Mouse (Mus musculus): ENCODE data around the gene Tubgcp2. TPM values are rescaled to one million over a fixed set of nuclear protein-coding genes. Genes with fewer than 3 reads are reported as not detected.

Gene Tubgcp2
- polyA plus RNA-seq, 1 experiment = 51.4 TPM

DNA sequence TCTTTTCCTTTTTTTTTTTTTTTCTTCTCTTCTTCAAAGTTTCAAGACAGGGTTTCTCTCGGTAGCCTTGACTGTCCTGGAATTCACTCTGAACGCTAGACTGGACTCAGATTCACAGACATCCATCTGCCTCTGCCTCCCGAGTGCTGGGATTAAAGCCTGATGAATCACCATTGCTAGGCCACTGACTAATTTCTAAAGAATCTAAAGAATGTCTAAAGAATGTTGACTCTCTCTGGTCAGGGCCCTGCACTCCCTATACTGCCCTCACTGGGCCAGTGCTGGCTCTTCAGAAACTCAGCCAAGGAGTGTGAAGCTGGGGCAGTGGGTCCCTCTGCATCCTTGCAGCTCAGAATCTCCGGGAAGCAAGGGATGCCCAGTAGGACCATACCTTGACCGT, 61.0 kb downstream of the Tubgcp2 start:
- WGBS = 58% methylated on average over 5 of the region's 5 CpGs
- Histone ChIP-seq H3K4me3 (replicated peaks; ENCODE audit: insufficient read depth, low read depth, low read length) (no peak overlapping the region), H3K27me3 (ENCODE audit: control insufficient read depth, insufficient read depth, low read length) (no peaks in the 10 kb centered on the region), H3K4me1 (ENCODE audit: control insufficient read depth, insufficient read depth, low read length) (peaks cover 4% of the 10 kb centered on the region; the same call in 1 of the 2 replicates), H3K27ac (ENCODE audit: insufficient read depth, low read length) (no peak overlapping the region)
- DNase-seq = no peak
- TF ChIP-seq POLR2A (IDR thresholded peaks at IDR 0.05; ENCODE audit: borderline replicate concordance, insufficient read depth, low read length) (no peak), CTCF (IDR thresholded peaks at IDR 0.05; ENCODE audit: borderline replicate concordance, insufficient read depth, low read depth, low read length) (no peak)

DNA sequence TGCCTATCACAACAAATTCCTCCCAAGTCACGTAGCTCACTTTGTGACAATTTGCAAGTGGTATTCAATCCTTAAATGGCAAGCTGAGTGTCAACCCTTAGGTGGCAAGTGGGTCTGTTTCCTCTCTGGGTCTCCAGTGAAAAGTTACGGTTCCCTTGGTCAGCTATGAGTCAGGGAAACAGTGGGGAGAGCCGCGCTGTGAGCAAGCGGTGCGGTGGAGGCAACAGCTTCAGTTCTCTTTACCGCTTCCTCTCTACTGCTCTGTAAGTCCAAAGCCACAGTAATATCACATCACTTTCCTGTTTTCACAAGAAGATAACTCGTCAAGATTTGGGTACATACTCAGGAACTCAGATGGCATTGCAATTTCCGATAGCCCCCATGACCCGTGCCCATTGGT, 62.2 kb downstream of the Tubgcp2 start:
- 85% methylated on average over 10 of the region's 10 CpGs for WGBS
- Histone ChIP-seq H3K27me3 (ENCODE audit: control insufficient read depth, insufficient read depth, low read length) (no peaks in the 10 kb centered on the region), H3K27ac (ENCODE audit: insufficient read depth, low read length) (no peak overlapping the region), H3K4me1 (ENCODE audit: control insufficient read depth, insufficient read depth, low read length) (peaks cover 4% of the 10 kb centered on the region; the same call in 1 of the 2 replicates), H3K4me3 (replicated peaks; ENCODE audit: insufficient read depth, low read depth, low read length) (no peak overlapping the region)
- no peak for DNase-seq
- no peak for TF ChIP-seq POLR2A (IDR thresholded peaks at IDR 0.05; ENCODE audit: borderline replicate concordance, insufficient read depth, low read length)
- TF ChIP-seq CTCF (IDR thresholded peaks at IDR 0.05; ENCODE audit: borderline replicate concordance, insufficient read depth, low read depth, low read length) = no peak

DNA sequence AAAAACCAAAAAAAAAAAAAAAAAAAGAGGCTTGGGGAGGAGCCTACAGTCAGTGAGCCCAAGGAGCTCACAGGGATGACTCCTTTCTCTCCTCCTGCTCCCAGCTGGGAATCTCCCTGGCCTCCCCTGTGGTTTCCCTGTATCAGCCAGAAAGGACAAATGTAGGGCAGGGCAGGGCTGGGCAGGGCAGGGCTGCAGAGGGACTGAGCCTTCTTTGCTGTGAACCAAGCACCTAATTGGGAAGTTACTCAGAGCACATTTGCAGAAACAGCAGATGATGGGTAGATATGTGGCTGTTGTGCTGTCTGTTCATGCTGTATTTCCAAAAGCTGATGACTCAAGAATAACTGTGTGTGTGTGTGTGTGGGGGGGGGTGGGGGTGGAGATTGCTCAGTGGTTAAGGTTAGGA, 63.5 kb downstream of the Tubgcp2 start:
- no peak for DNase-seq
- Histone ChIP-seq H3K27me3 (ENCODE audit: control insufficient read depth, insufficient read depth, low read length) (no peaks in the 10 kb centered on the region), H3K27ac (ENCODE audit: insufficient read depth, low read length) (no peak overlapping the region), H3K4me1 (ENCODE audit: control insufficient read depth, insufficient read depth, low read length) (no peaks in the 10 kb centered on the region), H3K4me3 (replicated peaks; ENCODE audit: insufficient read depth, low read depth, low read length) (no peak overlapping the region)
- no peak for TF ChIP-seq CTCF (IDR thresholded peaks at IDR 0.05; ENCODE audit: borderline replicate concordance, insufficient read depth, low read depth, low read length)
- no peak for TF ChIP-seq POLR2A (IDR thresholded peaks at IDR 0.05; ENCODE audit: borderline replicate concordance, insufficient read depth, low read length)

DNA sequence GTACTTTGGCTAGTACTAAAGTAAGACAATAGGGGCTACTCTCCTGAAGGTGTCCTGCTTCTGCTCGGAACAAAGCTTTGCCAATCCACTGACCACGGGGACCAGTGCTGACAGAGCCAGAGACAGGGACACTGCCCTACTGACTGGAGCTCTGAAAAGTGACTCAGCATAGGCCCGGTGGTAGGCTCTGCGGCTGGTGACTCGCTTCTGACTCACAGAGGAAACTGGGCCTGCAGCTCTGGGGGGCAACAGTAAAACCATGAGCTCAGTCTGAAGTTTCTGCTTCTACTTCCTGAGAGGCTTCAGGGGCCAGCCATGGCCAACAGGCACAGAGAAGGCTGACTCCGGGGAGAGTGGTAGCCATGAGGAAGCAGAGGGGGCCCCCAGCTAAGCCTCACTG, 65.0 kb downstream of the Tubgcp2 start:
- H3K4me1 ChIP-seq (ENCODE audit: control insufficient read depth, insufficient read depth, low read length) = no peaks in the 10 kb centered on the region
- H3K4me3 ChIP-seq (replicated peaks; ENCODE audit: insufficient read depth, low read depth, low read length) = no peak overlapping the region
- H3K27ac ChIP-seq (ENCODE audit: insufficient read depth, low read length) = no peak overlapping the region
- 74% methylated on average over 6 of the region's 6 CpGs for WGBS
- TF ChIP-seq CTCF (IDR thresholded peaks at IDR 0.05; ENCODE audit: borderline replicate concordance, insufficient read depth, low read depth, low read length) (no peak), POLR2A (IDR thresholded peaks at IDR 0.05; ENCODE audit: borderline replicate concordance, insufficient read depth, low read length) (no peak)
- no peak for DNase-seq
- H3K27me3 ChIP-seq (ENCODE audit: control insufficient read depth, insufficient read depth, low read length) = no peaks in the 10 kb centered on the region

DNA sequence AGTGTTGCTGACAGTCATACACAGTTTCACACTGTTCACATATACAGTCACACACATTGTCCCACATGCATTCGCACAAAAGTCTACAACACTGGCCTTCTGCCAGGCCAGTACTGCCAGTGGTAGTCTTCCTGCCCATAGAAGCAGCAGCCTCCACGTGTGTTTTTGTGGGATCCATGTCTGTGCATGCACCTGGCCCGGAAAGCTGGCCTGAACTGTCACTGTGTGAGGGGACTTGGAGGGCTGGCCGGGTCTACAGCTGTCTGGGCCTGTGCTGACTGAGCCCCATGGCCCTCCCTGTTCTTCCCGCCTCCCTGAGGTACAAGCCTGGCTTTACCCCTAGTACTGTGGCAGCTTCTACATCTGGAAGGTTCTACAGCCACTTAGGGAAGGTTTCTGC, 65.5 kb downstream of the Tubgcp2 start:
- TF ChIP-seq POLR2A (IDR thresholded peaks at IDR 0.05; ENCODE audit: borderline replicate concordance, insufficient read depth, low read length) = no peak
- no peak for TF ChIP-seq CTCF (IDR thresholded peaks at IDR 0.05; ENCODE audit: borderline replicate concordance, insufficient read depth, low read depth, low read length)
- WGBS = 66% methylated on average over 5 of the region's 5 CpGs
- no peak for DNase-seq
- Histone ChIP-seq H3K27me3 (ENCODE audit: control insufficient read depth, insufficient read depth, low read length) (no peaks in the 10 kb centered on the region), H3K4me3 (replicated peaks; ENCODE audit: insufficient read depth, low read depth, low read length) (no peak overlapping the region), H3K27ac (ENCODE audit: insufficient read depth, low read length) (no peak overlapping the region), H3K4me1 (ENCODE audit: control insufficient read depth, insufficient read depth, low read length) (no peaks in the 10 kb centered on the region)

DNA sequence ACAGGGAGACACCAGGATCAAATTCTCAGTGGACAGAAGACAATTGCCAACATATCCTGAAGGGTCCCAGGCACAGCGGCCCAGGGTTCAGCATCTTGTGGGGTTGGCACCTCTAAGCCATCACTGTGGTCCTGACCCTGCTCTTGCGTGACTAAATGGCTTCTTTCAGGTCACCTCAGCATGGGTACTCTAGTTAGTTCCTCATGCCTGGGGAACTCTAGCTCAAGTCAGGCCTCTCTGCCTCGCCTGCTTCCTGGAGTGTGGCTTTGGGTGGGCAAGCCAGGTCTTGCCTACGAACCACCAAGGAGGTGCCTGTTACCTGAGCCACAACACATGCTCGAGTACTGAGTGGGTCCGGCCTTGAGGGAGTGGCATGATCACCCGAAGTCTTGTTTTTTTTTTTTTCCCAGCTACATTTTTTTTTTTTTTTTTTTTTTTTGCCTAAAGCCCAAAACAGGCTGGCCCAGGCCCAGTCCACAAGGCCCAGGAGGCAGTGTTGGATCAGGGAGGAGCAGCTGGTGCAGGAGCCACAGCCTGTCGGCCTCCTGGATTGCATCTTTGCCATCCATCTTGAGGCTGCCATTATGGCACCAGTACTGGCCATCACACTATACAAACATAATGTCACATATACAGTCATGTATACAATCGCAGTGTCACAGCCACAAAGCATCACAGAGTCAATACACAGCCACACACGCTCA, 66.1 kb downstream of the Tubgcp2 start:
- Histone ChIP-seq H3K27ac (ENCODE audit: insufficient read depth, low read length) (no peak overlapping the region), H3K27me3 (ENCODE audit: control insufficient read depth, insufficient read depth, low read length) (no peaks in the 10 kb centered on the region), H3K4me3 (replicated peaks; ENCODE audit: insufficient read depth, low read depth, low read length) (no peak overlapping the region), H3K4me1 (ENCODE audit: control insufficient read depth, insufficient read depth, low read length) (no peaks in the 10 kb centered on the region)
- TF ChIP-seq POLR2A (IDR thresholded peaks at IDR 0.05; ENCODE audit: borderline replicate concordance, insufficient read depth, low read length) (no peak), CTCF (IDR thresholded peaks at IDR 0.05; ENCODE audit: borderline replicate concordance, insufficient read depth, low read depth, low read length) (no peak)
- DNase-seq = no peak
- WGBS = 78% methylated on average over 10 of the region's 10 CpGs

DNA sequence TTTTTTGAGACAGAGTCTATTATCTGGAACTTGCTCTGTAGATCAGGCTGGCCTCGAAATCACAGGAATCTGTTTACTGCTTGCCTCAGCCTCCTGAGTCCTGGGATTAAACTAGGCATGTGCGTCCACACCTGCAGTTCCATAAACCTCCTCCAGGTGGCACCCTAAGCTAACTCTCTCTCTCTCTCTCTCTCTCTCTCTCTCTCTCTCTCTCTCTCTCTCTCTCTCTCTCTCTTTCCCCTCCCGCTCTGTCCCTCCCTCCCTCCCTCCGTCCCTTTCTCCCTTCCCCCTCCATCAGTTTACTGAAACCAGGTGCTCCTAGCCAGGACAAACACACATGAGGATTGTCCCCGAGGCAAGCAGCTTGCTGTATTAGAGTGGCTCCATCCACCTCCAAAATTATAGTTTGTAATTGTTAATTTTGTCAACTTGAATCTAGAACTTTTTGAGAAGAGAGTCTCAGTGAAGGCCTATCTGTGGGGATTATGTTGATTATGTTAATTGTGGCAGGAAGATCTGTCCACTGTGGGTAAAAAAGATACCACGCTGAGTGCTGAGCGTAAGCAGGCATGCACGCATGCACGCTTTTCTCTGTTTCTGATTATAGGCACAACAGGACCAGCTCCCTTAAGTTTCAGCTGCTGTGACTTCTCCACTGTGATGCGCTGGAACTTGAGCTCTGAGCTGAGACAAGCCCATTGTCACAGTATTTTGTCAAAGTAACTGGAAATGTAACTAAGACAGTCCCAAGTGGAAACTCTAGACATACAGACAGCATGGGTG, 66.9 kb downstream of the Tubgcp2 start:
- H3K27ac ChIP-seq (ENCODE audit: insufficient read depth, low read length) = no peak overlapping the region
- no peaks in the 10 kb centered on the region for H3K27me3 ChIP-seq (ENCODE audit: control insufficient read depth, insufficient read depth, low read length)
- H3K4me3 ChIP-seq (replicated peaks; ENCODE audit: insufficient read depth, low read depth, low read length) = no peak overlapping the region
- peak; percentile 73 to 86 for DNase-seq
- 44% methylated on average over 9 of the region's 10 CpGs for WGBS
- TF ChIP-seq POLR2A (IDR thresholded peaks at IDR 0.05; ENCODE audit: borderline replicate concordance, insufficient read depth, low read length) (no peak), CTCF (IDR thresholded peaks at IDR 0.05; ENCODE audit: borderline replicate concordance, insufficient read depth, low read depth, low read length) (peak; percentile 82)
- no peaks in the 10 kb centered on the region for H3K4me1 ChIP-seq (ENCODE audit: control insufficient read depth, insufficient read depth, low read length)

DNA sequence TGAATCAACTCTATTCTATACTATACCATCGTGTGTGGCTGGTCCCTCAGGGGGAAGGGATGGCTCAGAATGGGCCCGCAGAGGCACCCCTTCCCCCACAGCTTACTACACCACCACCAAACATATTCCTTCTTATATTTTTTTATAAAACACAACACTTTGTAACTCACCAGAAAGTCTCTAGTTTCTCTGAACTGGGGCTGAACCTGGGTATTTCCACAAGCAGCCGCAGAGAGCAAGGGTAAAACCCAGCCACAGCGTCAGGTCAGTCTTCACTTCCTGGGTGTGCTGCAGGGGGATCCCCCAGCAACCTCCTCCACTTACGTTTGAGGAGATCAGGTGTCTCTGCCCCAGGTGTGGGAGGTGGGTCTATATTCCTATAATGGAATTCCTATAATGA, 68.0 kb downstream of the Tubgcp2 start:
- Histone ChIP-seq H3K27ac (ENCODE audit: insufficient read depth, low read length) (no peak overlapping the region), H3K4me1 (ENCODE audit: control insufficient read depth, insufficient read depth, low read length) (no peaks in the 10 kb centered on the region), H3K27me3 (ENCODE audit: control insufficient read depth, insufficient read depth, low read length) (no peaks in the 10 kb centered on the region), H3K4me3 (replicated peaks; ENCODE audit: insufficient read depth, low read depth, low read length) (no peak overlapping the region)
- TF ChIP-seq CTCF (IDR thresholded peaks at IDR 0.05; ENCODE audit: borderline replicate concordance, insufficient read depth, low read depth, low read length) = no peak
- no peak for TF ChIP-seq POLR2A (IDR thresholded peaks at IDR 0.05; ENCODE audit: borderline replicate concordance, insufficient read depth, low read length)
- no peak for DNase-seq
- WGBS = 60% methylated on average over 5 of the region's 5 CpGs
